Mouse (Mus musculus): ENCODE measurements around the gene Slc37a1. TPM values are rescaled to one million over a fixed set of nuclear protein-coding genes. Genes with fewer than 3 reads are reported as not detected.

The Slc37a1 gene
- total and polyA plus RNA-seq, 3 experiments = 7.3 to 19.7 (median 9.1) TPM

DNA sequence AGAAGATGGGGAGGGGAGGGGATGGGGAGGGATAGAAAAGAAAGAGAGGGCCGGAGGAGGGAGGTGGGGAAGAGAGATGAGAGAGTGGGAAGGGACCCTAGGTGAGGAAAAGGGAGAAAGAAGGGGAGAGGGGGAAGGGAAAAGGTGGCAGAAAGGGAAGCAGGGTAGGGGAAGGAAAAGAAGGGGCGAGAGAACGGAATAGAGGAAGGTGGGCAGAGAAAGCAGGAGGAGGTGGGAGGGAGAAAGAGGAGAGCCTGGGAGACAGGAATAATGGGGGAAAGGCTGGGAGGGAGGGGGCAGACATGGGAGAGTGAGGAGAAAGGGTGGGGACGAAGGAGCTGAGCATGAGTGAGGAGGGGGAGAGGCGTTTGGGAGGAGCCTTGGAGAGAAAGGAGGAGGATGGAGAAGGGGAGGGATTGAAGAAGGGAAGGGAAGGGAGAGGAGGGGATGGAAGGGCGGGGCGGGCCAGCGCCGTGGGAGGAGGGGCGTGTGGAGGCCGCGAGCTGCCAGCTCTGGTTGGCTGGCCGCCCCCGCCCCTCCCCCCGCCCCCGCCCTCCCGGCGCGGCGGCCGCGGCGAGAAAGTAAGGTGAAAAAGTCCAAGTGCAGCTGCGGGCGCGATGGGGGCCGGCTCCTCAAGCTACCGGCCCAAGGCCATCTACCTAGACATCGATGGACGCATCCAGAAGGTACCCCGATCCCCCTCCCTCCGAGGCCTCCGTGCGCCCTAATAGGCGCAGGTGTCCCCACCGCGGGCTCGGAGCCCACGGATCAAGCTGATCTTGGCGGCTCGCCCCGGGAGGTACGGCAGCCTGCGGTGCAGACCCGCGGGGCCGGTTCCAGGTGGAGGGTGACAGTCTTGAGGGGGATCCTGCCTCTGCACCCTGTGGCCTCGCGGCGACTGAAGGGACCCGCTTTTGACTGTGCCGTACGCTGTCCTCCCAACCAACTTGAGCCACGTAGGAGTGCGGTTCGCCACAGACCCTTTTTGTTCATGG, 99.4 kb downstream of the Slc37a1 start, which contains the start of gene Pde9a:
Pde9a (plus strand) TSS at position 540 of the 995 bp plus-strand sequence.
- 4% methylated on average over 52 of the region's 56 CpGs for WGBS
- TF ChIP-seq POLR2A (IDR thresholded peaks at IDR 0.05; ENCODE audit: insufficient read depth, low read depth, low read length) (no peak), EP300 (IDR thresholded peaks at IDR 0.05; ENCODE audit: insufficient read depth, low read depth, low read length) (no peak), CTCF (IDR thresholded peaks at IDR 0.05) (no peak)
- H3K27ac ChIP-seq = peak within 1 kb of the TSS; percentile 69
- H3K4me1 ChIP-seq (ENCODE audit: control insufficient read depth, insufficient read depth, low read length) = peaks cover 10% of the 10 kb centered on the region
- intact Hi-C loops (cut with DNase I) = loop anchor here (5.0 kb wide), 1 partner anchor 36 kb away; no protein-coding TSS in a partner anchor
- peak within 1 kb of the TSS; percentile 59 for H3K4me3 ChIP-seq
- no peaks in the 10 kb centered on the region for H3K27me3 ChIP-seq (ENCODE audit: control insufficient read depth, insufficient read depth, low read length)
- H3K36me3 ChIP-seq (ENCODE audit: control insufficient read depth, insufficient read depth, low read length) = no peaks in the 10 kb centered on the region
- no peaks in the 10 kb centered on the region for H3K79me2 ChIP-seq (replicated peaks; ENCODE audit: control insufficient read depth, insufficient read depth, low read length)
- peak within 1 kb of the TSS; percentile 71 for H3K9ac ChIP-seq (ENCODE audit: low read depth, low read length)
- peak; percentile 75 for DNase-seq

DNA sequence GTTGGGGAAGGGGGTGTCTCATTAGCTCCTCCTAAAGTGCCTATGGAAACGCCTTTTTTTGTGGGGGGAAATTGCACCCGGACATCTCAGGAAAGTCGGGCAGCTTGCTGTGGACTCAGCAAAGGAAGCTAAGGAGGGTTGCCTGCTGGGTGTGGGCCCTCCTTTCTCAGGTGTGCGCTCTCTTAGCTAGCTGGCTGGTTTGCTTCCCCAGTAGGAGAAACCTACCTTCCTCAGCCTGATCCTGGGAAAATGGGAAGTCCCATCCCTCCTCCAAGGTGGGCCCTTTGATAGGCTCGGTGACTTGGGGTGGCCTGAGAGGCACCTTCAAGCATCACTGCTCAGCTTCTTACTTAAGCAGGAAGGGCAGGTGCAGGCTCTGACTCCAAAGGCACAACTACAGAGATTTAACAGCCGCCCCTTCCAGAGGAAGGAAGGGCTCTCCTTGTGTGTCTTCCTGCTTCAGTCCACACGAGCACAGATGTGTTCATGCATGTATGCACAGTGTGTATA, 100.2 kb downstream of the Slc37a1 start:
- peak overlapping the region; percentile 59 for H3K4me3 ChIP-seq
- no peaks in the 10 kb centered on the region for H3K79me2 ChIP-seq (replicated peaks; ENCODE audit: control insufficient read depth, insufficient read depth, low read length)
- no peaks in the 10 kb centered on the region for H3K36me3 ChIP-seq (ENCODE audit: control insufficient read depth, insufficient read depth, low read length)
- H3K4me1 ChIP-seq (ENCODE audit: control insufficient read depth, insufficient read depth, low read length) = peaks cover 9% of the 10 kb centered on the region
- DNase-seq = no peak
- H3K27me3 ChIP-seq (ENCODE audit: control insufficient read depth, insufficient read depth, low read length) = no peaks in the 10 kb centered on the region
- 25% methylated on average over 7 of the region's 7 CpGs for WGBS
- TF ChIP-seq POLR2A (IDR thresholded peaks at IDR 0.05; ENCODE audit: insufficient read depth, low read depth, low read length) (no peak), EP300 (IDR thresholded peaks at IDR 0.05; ENCODE audit: insufficient read depth, low read depth, low read length) (no peak), CTCF (IDR thresholded peaks at IDR 0.05) (no peak)
- intact Hi-C loops (cut with DNase I) = loop anchor here (5.0 kb wide), 1 partner anchor 35 kb away; no protein-coding TSS in a partner anchor
- H3K9ac ChIP-seq (ENCODE audit: low read depth, low read length) = peak overlapping the region; percentile 71
- peak overlapping the region; percentile 69 for H3K27ac ChIP-seq

DNA sequence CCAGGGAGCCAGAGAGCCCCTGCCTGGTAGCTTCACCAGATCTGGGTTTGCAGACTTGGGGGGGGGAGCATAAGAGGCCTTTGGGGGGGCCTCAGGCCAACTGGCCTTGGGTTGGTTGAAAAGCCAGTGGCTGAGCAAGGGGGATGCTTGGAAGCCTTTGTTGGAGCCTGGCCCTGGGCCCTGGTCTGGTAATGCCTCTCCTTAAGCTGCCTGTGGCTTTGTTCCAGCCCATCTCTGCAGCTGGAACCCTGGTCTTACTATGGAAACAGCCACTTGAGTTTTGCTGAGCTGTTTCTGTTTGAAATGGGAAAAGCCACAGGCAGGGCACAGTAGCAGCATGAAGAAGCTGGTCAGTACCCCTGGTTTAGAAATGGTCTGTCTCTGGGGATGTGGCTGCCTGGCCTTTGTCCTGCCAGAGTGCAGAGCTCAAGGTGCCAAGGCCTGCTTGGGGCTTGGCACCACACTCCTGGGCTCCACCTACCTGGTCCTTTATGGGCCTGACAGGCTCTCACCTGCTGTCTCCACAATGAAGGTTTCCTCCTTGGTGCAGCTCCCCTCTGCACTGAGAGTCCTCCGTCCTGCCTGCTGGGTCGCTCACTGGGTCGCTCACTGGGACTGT, 102.9 kb downstream of the Slc37a1 start:
- intact Hi-C loops (cut with DNase I) = loop anchor here (5.0 kb wide), 1 partner anchor 33 kb away; no protein-coding TSS in a partner anchor
- WGBS = 93% methylated on average over 3 of the region's 3 CpGs
- Histone ChIP-seq H3K79me2 (replicated peaks; ENCODE audit: control insufficient read depth, insufficient read depth, low read length) (no peaks in the 10 kb centered on the region), H3K4me3 (no peak overlapping the region), H3K27me3 (ENCODE audit: control insufficient read depth, insufficient read depth, low read length) (no peaks in the 10 kb centered on the region), H3K27ac (no peak overlapping the region), H3K9ac (ENCODE audit: low read depth, low read length) (no peak overlapping the region), H3K36me3 (ENCODE audit: control insufficient read depth, insufficient read depth, low read length) (no peaks in the 10 kb centered on the region), H3K4me1 (ENCODE audit: control insufficient read depth, insufficient read depth, low read length) (peaks cover 5% of the 10 kb centered on the region)
- no peak for DNase-seq
- TF ChIP-seq EP300 (IDR thresholded peaks at IDR 0.05; ENCODE audit: insufficient read depth, low read depth, low read length) = no peak
- no peak for TF ChIP-seq CTCF (IDR thresholded peaks at IDR 0.05)
- TF ChIP-seq POLR2A (IDR thresholded peaks at IDR 0.05; ENCODE audit: insufficient read depth, low read depth, low read length) = no peak

DNA sequence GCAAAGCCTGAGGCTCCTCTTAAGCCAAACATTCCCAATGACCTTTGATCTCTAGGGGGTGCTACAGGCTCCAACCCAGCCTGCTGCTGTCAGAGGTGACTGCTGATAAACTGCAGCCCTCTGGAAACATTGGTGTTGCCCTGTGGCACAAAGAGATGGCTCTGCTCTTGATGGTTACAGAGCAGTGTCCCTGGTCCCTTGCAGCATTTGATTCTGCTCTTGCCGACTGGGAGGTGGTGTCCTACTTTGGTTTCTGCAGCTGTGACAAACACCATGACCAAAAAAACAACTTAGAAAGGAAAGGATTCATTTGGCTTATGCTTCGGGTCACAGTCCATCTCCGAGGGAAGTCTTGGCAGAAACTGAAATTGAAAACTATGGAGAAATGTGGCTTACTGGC, 104.9 kb downstream of the Slc37a1 start:
- Histone ChIP-seq H3K36me3 (ENCODE audit: control insufficient read depth, insufficient read depth, low read length) (no peaks in the 10 kb centered on the region), H3K9ac (ENCODE audit: low read depth, low read length) (no peak overlapping the region), H3K27ac (peak overlapping the region; percentile 31; the same call in 1 of the 2 replicates), H3K27me3 (ENCODE audit: control insufficient read depth, insufficient read depth, low read length) (no peaks in the 10 kb centered on the region), H3K4me3 (no peak overlapping the region), H3K4me1 (ENCODE audit: control insufficient read depth, insufficient read depth, low read length) (peaks cover 2% of the 10 kb centered on the region; the same call in 1 of the 2 replicates), H3K79me2 (replicated peaks; ENCODE audit: control insufficient read depth, insufficient read depth, low read length) (no peaks in the 10 kb centered on the region)
- DNase-seq = no peak
- TF ChIP-seq CTCF (IDR thresholded peaks at IDR 0.05) (no peak), EP300 (IDR thresholded peaks at IDR 0.05; ENCODE audit: insufficient read depth, low read depth, low read length) (no peak), POLR2A (IDR thresholded peaks at IDR 0.05; ENCODE audit: insufficient read depth, low read depth, low read length) (no peak)
- intact Hi-C loops (cut with DNase I) = no loop called here
- WGBS = 58% methylated on average over 3 of the region's 3 CpGs

DNA sequence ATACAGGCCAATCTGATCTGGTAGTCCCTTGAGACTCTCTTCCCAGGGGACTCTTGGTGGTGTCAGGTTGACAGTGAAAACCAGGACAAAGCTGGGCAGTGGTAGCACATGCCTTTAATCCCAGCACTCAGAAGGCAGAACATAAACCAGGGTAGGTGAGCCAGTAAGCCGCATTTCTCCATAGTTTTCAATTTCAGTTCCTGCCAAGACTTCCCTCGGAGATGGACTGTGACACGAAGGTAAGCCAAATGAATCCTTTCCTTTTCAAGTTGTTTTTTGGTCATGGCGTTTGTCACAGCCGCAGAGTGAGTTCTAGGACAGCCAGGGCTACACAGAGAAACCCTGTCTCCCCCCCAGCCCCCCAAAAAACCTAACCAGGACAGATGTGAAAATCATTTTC, 105.4 kb downstream of the Slc37a1 start:
- no peaks in the 10 kb centered on the region for H3K36me3 ChIP-seq (ENCODE audit: control insufficient read depth, insufficient read depth, low read length)
- TF ChIP-seq EP300 (IDR thresholded peaks at IDR 0.05; ENCODE audit: insufficient read depth, low read depth, low read length) (no peak), CTCF (IDR thresholded peaks at IDR 0.05) (no peak), POLR2A (IDR thresholded peaks at IDR 0.05; ENCODE audit: insufficient read depth, low read depth, low read length) (no peak)
- H3K9ac ChIP-seq (ENCODE audit: low read depth, low read length) = no peak overlapping the region
- H3K27ac ChIP-seq = no peak overlapping the region
- H3K79me2 ChIP-seq (replicated peaks; ENCODE audit: control insufficient read depth, insufficient read depth, low read length) = no peaks in the 10 kb centered on the region
- no peaks in the 10 kb centered on the region for H3K27me3 ChIP-seq (ENCODE audit: control insufficient read depth, insufficient read depth, low read length)
- H3K4me3 ChIP-seq = no peak overlapping the region
- intact Hi-C loops (cut with DNase I) = no loop called here
- 85% methylated on average over 5 of the region's 5 CpGs for WGBS
- no peaks in the 10 kb centered on the region for H3K4me1 ChIP-seq (ENCODE audit: control insufficient read depth, insufficient read depth, low read length)
- no peak for DNase-seq
